Mouse (Mus musculus): Measurements from ENCODE around the gene Gna12.

GRCm38 (mm10) chr5:140750925-140751324 lies 79.3 kb downstream of the Gna12 start:
- TF ChIP-seq CTCF (IDR thresholded peaks at IDR 0.05; ENCODE audit: low read depth, low read length) (peak; percentile 55), POLR2A (IDR thresholded peaks at IDR 0.05; ENCODE audit: extremely low read depth, insufficient read depth, low read length) (no peak)

Data from liver, adult 2 months (tissue).